In genomic region chr16:7049162-7049971, GRCm38 (mm10) we compare ENCODE assay signal across 9 mouse cellular contexts.
A peak's percentile ranks its signal among the peaks of the same experiment; 100 is the strongest.
DNase-seq lines count a peak whose midpoint lies in the region; ATAC-seq and TF ChIP-seq lines count a peak whose summit lies in the region.
"Had no signal": no experiment of that assay in that cellular context is flagged by ENCODE, and none has a peak within 500 bp of the region (broad histone marks: within the 10 kb centered on the region; RNA-seq: fewer than 3 reads in every experiment).

No protein-coding gene starts in this region.

- DNase-seq in thymus, adult 2 months = peak; percentile 3
- no peak for DNase-seq in thymus, adult 18-20 months
- DNase-seq in cerebellum, adult 2 months = peak; percentile 61 to 62
- DNase-seq in forelimb bud, embryonic 11.5 days (ENCODE audit: low read depth, low spot score) = peak; percentile 74
- DNase-seq in intestine, embryonic 14.5 days (ENCODE audit: low spot score) = no peak
- no peak for DNase-seq in liver, postnatal 0 days
- DNase-seq in retina, embryonic 14.5 days (ENCODE audit: low spot score) = peak; percentile 83
- DNase-seq in B cell, adult 2 months = no peak

- no peak overlapping the region for H3K9ac ChIP-seq in intestine, embryonic 14.5 days (ENCODE audit: low read length)
- H3K9ac ChIP-seq in liver, postnatal 0 days (replicated peaks) = no peak overlapping the region

- no peaks in the 10 kb centered on the region for H3K4me1 ChIP-seq in thymus, adult 2 months (replicated peaks; ENCODE audit: control insufficient read depth, insufficient read depth, low read length)
- peaks cover 11% of the 10 kb centered on the region for H3K4me1 ChIP-seq in cerebellum, adult 2 months (ENCODE audit: control insufficient read depth, insufficient read depth, low read length)
- H3K4me1 ChIP-seq in intestine, embryonic 14.5 days (replicated peaks; ENCODE audit: control insufficient read depth, insufficient read depth, low read length) = no peaks in the 10 kb centered on the region
- H3K4me1 ChIP-seq in liver, postnatal 0 days (ENCODE audit: insufficient read depth) = no peaks in the 10 kb centered on the region

- peak overlapping the region; percentile 35 for H3K4me2 ChIP-seq in intestine, embryonic 14.5 days (ENCODE audit: low read length)
- H3K4me2 ChIP-seq in liver, postnatal 0 days (ENCODE audit: low read depth, low read length) = peak overlapping the region; percentile 29; the same call in 1 of the 2 replicates

- no peak; the same call in 1 of the 2 replicates for ATAC-seq in intestine, embryonic 14.5 days (replicated peaks; ENCODE audit: low FRiP score, low TSS enrichment, low read depth)
- no peak for ATAC-seq in liver, postnatal 0 days

- TF ChIP-seq POLR2A in thymus, adult 2 months (IDR thresholded peaks at IDR 0.05; ENCODE audit: control insufficient read depth, extremely low read depth, insufficient read depth, low read length, poor library complexity) = no peak
- TF ChIP-seq POLR2A in cerebellum, adult 2 months (IDR thresholded peaks at IDR 0.05; ENCODE audit: borderline replicate concordance, insufficient read depth, low read length) = no peak

- TF ChIP-seq CTCF in thymus, adult 2 months (IDR thresholded peaks at IDR 0.05; ENCODE audit: borderline replicate concordance, control insufficient read depth, extremely low read depth, insufficient read depth, low read length, poor library complexity) = no peak
- TF ChIP-seq CTCF in cerebellum, adult 2 months (IDR thresholded peaks at IDR 0.05; ENCODE audit: borderline replicate concordance, insufficient read depth, low read depth, low read length) = peak; percentile 49; the same call in 1 of the 2 replicates
- peak; percentile 78 for TF ChIP-seq CTCF in liver, postnatal 0 days (IDR thresholded peaks at IDR 0.05; ENCODE audit: low read depth)

- no peaks in the 10 kb centered on the region for H3K27me3 ChIP-seq in thymus, adult 2 months (ENCODE audit: control insufficient read depth, insufficient read depth, low read length)
- no peaks in the 10 kb centered on the region for H3K27me3 ChIP-seq in cerebellum, adult 2 months (ENCODE audit: control insufficient read depth, insufficient read depth, low read length)
- no peaks in the 10 kb centered on the region for H3K27me3 ChIP-seq in intestine, embryonic 14.5 days (replicated peaks; ENCODE audit: control insufficient read depth, insufficient read depth, low read length)
- no peaks in the 10 kb centered on the region for H3K27me3 ChIP-seq in liver, postnatal 0 days (ENCODE audit: insufficient read depth, low read length)

- no peak overlapping the region for H3K4me3 ChIP-seq in thymus, adult 2 months (ENCODE audit: control insufficient read depth, insufficient read depth, low read length)
- H3K4me3 ChIP-seq in cerebellum, adult 2 months (replicated peaks; ENCODE audit: insufficient read depth, low read depth, low read length) = no peak overlapping the region
- no peak overlapping the region for H3K4me3 ChIP-seq in intestine, embryonic 14.5 days (ENCODE audit: low read depth, low read length)
- H3K4me3 ChIP-seq in liver, postnatal 0 days (ENCODE audit: low read depth, low read length) = no peak overlapping the region
- H3K4me3 ChIP-seq: myocyte had no signal

- no peak for TF ChIP-seq EP300 in liver, postnatal 0 days (IDR thresholded peaks at IDR 0.05; ENCODE audit: low read depth)

- no peak overlapping the region for H3K27ac ChIP-seq in thymus, adult 2 months (ENCODE audit: control insufficient read depth, insufficient read depth, low read length)
- no peak overlapping the region for H3K27ac ChIP-seq in cerebellum, adult 2 months (ENCODE audit: insufficient read depth, low read length)
- H3K27ac ChIP-seq in intestine, embryonic 14.5 days (ENCODE audit: low read depth) = no peak overlapping the region
- no peak overlapping the region for H3K27ac ChIP-seq in liver, postnatal 0 days (ENCODE audit: low read depth)

- H3K36me3 ChIP-seq in thymus, adult 2 months (ENCODE audit: control insufficient read depth, insufficient read depth, low read length) = no peaks in the 10 kb centered on the region
- no peaks in the 10 kb centered on the region for H3K36me3 ChIP-seq in intestine, embryonic 14.5 days (ENCODE audit: control insufficient read depth, insufficient read depth, low read length)
- H3K36me3 ChIP-seq in liver, postnatal 0 days (replicated peaks; ENCODE audit: insufficient read depth, low read length) = no peaks in the 10 kb centered on the region

- H3K9me3 ChIP-seq in intestine, embryonic 14.5 days (ENCODE audit: control insufficient read depth, low read length) = no peaks in the 10 kb centered on the region
- no peaks in the 10 kb centered on the region for H3K9me3 ChIP-seq in liver, postnatal 0 days (ENCODE audit: low read length)

- WGBS in thymus, adult 2 months = 22% methylated on average over 18 of the region's 18 CpGs
- WGBS in cerebellum, adult 2 months = 29% methylated on average over 18 of the region's 18 CpGs
- 17% methylated on average over 18 of the region's 18 CpGs for WGBS in intestine, embryonic 14.5 days
- 15% methylated on average over 18 of the region's 18 CpGs for WGBS in liver, postnatal 0 days (ENCODE audit: insufficient replicate concordance)

Comparison
In these comparisons a context has a peak if more than half of its experiments do, and no peak if none do; other contexts are left out.
1. DNase-seq: peak in thymus, adult 2 months (single experiment), cerebellum, adult 2 months (2 of 2), forelimb bud, embryonic 11.5 days (single experiment) and retina, embryonic 14.5 days (single experiment); none in thymus, adult 18-20 months (0 of 2), intestine, embryonic 14.5 days (single experiment), liver, postnatal 0 days (single experiment) and B cell, adult 2 months (0 of 2).